Mouse (Mus musculus) thymus, postnatal 10 days (tissue): Measurements from ENCODE around the gene Brinp2.

ENCODE experiments used
- DNase-seq, 2 experiments: peaks; one replicate each; pipeline ENCODE4 v3.0.0; 2021; ENCODE audit warnings: low spot score in 2 of 2

Gene Brinp2

GRCm38 (mm10) chr1:158221048-158221447 is 135.1 kb downstream of the Brinp2 start:
- no peak for DNase-seq

GRCm38 (mm10) chr1:158220148-158220547 is 136.0 kb downstream of the Brinp2 start:
- no peak for DNase-seq

- DNase-seq, result no peak
These were observed 137.4 kb downstream of the Brinp2 start for GRCm38 (mm10) chr1:158218750-158219149.

DNA sequence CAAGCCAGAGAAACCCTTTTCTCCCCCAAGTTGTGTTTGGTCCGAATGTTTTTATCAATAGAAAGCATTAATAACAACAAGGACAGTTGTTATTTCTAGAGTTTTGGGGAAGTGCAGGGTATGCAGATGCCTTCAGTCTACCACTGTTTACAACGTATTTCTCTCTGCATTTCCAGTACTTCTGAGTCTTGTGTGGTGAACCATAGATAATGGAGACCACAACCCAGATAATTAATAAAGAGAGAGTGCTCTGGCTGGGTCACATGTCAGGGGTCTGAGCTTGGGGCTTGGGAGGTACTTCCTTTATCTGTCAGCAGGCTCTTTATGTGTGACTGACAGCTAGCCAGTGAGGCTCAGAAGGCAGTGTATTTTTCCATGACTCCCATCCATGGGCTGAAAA is 137.8 kb downstream of the Brinp2 start:
- no peak for DNase-seq

GRCm38 (mm10) chr1:158215581-158215980 is 140.5 kb downstream of the Brinp2 start:
- no peak for DNase-seq

- no peak for DNase-seq
These were observed 141.4 kb downstream of the Brinp2 start for GRCm38 (mm10) chr1:158214743-158215142.

DNA sequence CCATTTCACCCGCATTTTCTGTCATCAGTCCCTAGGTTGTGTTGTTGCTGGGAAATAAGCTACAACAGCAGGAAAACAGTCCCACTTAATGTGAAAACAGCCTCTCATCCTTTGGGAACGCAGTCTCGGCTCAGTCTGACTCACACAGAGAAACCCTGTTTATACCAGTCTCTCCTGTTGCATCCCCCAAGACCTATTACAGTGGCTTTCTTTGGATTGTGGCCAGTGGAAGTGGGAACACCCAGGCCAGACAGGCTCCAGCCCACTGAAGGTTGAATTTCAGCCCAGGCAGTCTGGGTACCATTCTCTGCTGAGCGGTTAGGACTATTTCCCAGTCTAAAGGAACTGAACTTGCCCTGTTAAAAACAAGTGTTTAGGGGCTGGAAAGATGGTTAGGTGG is 142.4 kb downstream of the Brinp2 start:
- DNase-seq, result no peak

- DNase-seq, result no peak
These were observed 148.5 kb downstream of the Brinp2 start for GRCm38 (mm10) chr1:158207620-158208019.

DNA sequence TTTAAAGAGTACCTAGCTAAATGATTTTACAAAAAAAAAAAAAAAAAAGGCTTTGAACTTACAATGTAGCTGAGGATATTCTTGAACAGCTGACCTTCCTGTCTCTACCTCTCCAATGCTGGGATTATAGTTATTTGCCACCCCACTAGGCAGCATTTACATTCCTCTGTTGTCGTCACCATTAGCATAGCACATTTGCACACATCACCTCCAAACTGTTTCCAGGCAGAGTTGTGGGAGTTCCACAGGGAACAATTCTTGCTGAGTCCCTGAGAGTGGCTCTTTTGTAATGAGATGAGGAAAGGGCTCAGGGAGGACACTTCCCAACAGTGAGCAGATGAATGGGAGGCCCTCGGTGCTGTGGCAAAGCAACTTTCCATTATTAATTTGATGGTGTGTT is 153.2 kb downstream of the Brinp2 start:
- DNase-seq, result no peak
